Mouse (Mus musculus): ENCODE data around the gene Pnma1.

- TF ChIP-seq CTCF (IDR thresholded peaks at IDR 0.05; ENCODE audit: extremely low read depth, insufficient read depth, insufficient read length, insufficient replicate concordance): no peak
- TF ChIP-seq POLR2A (IDR thresholded peaks at IDR 0.05; ENCODE audit: low read depth, low read length): no peak
Observed at GRCm38 (mm10) chr12:84110814-84111213, 37.5 kb downstream of the Pnma1 start.
